Mouse (Mus musculus) right cerebral cortex, postnatal 25 days (tissue): ENCODE data around the gene Tbc1d8b.

ENCODE experiments used
- DNase-seq: peaks from one replicate; pipeline ENCODE4 v3.0.0; 2022

Gene Tbc1d8b

DNA sequence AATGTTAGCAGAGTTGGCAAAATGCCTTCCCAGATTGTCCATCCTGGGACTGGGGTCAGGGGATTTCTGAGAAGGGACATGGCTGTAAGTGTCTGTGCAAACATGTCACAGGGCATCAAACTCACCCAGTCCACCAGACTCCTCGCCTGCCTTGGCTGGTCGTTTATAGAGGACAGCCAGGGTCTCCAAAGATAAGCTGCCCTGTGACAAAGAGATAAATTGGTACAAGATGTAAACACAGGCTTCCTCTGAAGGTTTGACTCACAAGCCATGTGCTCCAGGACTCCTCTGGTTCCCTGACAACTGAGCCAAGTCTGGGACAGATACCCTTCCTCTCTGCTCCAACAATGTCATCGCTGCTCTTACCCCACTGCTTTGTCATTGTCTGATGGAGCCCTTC lies 96.2 kb downstream of the Tbc1d8b start:
- DNase-seq = no peak

DNA sequence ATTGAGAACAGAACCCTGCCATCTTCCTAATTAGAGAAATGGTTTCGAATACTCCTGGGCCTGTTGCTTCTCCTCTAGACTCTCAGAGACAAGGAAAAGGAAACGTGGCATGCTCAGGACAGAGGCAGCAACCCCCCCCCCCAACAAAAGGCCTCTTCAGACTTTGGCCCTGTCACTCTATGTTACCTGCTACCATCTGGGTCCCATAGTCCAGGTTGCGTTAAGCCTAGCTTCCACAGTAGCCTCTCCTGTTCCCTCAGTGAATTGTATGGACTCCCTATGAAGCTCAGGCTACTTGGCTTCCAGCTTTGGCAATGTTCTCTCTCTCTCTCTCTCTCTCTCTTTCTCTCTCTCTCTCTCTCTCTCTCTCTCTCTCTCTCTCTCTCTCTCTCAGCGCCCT lies 96.8 kb downstream of the Tbc1d8b start:
- DNase-seq = no peak

DNA sequence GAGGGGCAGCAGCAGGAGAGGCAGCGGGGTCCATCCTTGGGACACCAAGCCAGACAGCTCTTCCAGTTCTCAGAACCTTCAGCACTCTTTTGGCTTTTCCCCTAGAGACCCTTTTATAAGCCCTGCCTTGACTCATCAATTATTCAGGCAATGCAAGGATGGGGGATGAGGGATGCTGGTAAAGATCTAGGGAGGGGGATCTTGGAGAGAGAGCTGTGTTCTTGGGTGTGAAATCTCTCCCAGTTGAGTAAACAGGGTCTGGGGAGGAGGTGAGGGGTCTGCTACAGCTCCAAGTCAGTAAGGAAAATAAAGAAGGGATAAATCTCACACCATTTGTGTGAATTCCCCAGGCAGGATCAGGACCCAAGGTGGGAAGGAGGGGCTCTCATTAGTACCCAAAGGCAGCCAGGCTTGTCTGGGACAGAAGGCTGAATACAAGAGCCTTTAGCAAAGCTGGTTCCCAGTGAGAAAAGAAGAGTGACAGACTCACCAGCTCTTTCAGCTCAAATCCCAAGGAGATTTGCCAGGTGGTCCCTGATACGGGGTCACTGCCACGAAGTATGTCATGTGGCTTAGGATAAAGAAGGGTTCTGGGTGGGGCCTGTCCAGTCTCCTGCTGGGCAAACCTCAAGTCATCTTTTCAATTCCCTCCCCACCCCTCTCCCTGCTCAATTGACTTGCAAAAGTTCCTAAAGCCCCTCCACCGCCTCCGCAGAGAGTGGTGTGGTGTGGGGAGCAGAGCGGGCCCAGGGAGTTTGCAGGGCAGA lies 97.7 kb downstream of the Tbc1d8b start, which contains the start of gene Ripply1:
TSS of gene Ripply1 (minus strand) at position 76 of the 767 bp plus-strand sequence.
- no peak for DNase-seq

DNA sequence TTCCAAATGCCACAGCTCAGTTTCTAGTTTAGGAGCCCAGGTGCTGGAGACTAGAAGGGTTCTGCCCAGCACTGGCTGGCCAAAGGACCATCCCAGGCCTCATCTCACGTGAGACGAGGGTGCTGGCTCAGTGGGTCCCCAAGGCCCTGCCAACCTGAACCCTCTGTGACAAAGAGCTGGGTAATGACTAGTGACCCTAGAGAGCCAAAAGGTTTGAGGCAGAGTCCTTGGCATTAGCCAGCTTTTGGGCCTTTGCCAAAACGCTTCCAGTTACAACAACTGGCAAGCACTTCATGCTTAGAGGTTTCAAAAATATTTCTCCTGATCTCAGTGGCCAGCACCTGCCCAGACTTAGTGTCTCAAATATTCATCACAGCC lies 98.2 kb downstream of the Tbc1d8b start:
- DNase-seq = no peak

DNA sequence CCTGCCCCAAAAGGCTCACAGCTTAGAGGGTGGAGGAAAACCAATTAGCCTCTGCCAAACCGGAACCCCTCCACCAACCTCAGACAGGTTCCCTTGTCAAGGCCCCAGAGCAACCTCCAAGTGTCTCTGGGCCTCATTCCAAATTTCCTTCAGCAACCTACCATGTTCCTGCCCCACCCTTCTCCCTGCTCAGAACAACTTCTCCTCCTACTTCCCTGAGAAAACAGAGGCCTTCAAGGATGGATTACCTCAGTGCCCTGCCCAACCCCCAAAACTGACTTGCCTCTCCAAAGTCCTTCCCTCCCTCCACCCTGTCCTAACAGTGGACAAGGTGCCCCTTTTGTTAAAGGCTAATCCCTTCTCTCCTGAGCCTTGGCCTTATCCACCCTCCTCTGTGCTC lies 101.0 kb downstream of the Tbc1d8b start:
- DNase-seq = no peak

DNA sequence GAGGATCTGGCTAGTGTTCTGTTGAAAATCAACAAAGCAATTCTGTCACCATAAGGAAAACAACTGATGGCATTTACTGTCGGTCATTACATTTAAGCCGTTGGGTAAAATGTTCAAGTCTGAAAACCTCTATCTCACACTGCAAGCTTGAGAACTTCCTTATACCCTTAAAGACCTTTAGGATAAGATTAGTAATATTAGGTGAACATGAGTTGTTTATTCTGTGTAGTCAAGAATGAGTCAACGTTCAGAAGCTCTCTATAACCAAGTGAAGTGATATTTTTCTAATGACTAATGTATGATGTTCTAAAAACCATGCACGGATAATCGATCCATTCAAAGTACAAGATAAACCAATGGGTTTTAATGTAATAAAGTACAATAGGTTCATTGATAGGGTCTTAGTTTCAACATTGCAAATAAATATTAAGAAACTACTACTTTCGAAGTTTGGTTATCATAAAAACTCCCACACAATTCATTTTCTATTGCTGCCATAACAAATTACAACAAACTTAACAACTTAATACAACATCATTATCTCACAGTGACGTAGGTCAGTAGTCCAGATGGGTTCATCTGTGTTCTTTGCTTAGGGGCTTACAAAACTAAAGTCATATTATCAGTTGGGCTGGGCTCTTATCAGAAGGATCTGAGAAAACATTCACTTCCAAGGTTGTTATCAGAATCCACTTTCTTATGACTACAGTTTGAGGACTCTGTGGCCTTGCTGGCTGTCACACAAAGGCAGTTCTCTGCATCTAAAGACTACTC lies 109.5 kb downstream of the Tbc1d8b start:
- DNase-seq = no peak

DNA sequence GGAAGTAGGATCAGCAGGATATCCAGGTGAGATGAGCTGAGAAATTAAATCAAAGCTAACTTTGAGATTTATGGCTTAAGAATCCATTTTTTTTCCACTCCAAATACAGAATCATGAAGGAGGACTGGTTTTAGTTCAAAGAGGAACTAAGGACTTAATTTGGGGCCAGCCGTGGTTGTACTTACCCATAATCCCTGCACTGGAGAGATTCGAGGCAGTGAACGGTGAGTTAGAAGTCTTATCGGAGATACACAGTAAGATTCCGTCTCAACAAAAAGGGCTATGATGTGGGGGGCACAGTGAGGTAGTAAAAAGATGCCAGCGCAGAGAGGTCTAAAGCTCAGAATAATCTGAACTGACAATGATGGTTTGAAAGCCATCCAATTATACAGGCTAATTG lies 111.2 kb downstream of the Tbc1d8b start:
- no peak for DNase-seq

DNA sequence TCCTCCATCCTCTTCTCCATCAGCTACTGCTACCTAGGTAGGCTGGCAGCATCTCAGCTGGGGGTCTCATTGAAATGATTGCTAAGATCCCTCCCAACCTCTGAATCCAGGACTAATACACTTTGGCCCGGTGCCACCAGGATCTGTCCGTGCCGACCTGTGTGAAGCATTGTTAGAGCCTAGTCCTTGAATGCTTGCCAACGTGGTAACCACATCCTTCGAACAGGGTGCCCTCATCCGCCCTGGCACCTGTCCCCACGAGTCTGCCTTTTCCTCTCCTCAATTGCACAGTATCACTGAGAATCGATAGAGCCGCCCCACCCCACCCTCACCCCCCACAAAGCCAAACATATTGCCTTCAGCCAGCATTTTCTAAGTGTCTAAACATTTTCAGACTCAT lies 113.1 kb downstream of the Tbc1d8b start:
- no peak for DNase-seq

DNA sequence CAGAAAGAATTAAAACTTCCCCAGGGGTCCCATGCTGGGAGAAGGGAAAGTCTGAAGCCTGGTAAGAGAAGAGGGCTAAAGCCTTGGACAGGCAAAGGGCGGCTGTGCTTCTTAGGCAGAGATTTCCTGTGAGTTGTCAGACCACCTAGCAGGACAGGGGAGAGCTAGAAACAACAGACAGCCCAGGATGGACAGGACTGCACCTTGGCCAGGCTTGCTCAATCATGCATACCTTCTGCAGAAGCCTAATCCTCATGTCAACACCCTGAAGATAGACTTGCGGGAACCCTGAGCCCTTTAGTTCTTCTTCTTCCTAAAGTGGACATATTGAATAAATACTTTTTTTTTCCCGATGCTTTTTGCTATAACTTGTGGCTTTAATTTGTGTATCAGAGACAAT lies 115.2 kb downstream of the Tbc1d8b start:
- DNase-seq = no peak

DNA sequence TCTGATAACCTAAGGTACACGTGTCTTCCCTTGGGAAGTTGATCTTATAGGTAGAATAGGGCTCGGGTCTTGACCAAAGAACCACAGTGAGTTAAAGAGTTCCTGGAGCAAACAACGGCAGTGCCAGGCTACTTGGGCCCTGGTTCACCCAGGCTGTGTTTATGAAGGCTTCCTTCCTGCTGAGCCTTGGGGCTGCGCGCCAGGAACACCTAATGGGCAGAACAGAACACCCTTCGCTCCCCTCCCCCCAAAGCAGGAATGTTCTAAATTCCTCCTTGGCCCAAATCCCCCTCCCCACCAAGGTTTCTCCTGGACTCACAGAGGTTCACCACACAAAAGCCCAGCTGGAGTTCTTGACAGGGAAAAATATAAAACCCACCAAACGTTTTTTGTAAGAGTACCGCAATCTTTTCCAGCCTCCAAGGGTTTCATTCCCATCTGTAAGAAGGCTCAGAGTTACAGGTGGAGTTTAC lies 115.6 kb downstream of the Tbc1d8b start, which contains the start of gene Cldn2:
TSS of gene Cldn2 (plus strand) at position 423 of the 473 bp plus-strand sequence.
- DNase-seq = no peak
